Mouse (Mus musculus) inflammation-experienced regulatory T-cells, adult 6 months (primary cell): ENCODE data around the gene Prr23a1. TPM values are rescaled to one million over a fixed set of nuclear protein-coding genes. Genes with fewer than 3 reads are reported as not detected.
"Not testable (repeated sequence)": the region's sequence is repeated elsewhere in the genome, so short reads cannot be mapped to it uniquely, and the experiment has no call there.

Experiments used
- ATAC-seq: one replicate; pipeline ENCODE4 v1.8.0; 2017
- polyA plus RNA-seq, 3 experiments: library from polyadenylated mRNA; unstranded; fragments of 100-300 nt; shearing (Covaris generic); gene quantifications; one replicate each; pipeline ENCODE4 v1.2.1; 2017

The Prr23a1 gene
- polyA plus RNA-seq, result not detected

DNA sequence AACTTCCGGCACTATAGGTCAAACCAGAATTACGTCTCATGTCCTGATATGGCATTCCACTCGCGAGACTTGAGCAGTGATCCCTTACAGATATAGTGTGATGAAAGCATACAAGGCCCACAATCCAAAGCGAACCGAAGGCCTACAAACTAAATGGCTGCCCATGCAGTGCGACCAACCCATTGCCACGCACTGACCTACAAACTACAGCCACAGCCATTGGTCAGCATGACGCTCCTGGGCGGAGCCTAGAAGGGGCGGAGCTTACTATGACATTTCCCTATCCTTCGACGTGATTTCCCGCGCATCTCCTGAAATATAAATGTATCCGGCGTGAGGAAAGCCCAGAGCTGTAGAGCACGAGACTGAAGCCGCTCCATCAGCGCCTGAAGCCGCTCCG is at the start of gene Prr23a1:
Gene Prr23a1 (plus strand): TSS at position 387 of the 400 bp plus-strand sequence.
- ATAC-seq, result no peak

DNA sequence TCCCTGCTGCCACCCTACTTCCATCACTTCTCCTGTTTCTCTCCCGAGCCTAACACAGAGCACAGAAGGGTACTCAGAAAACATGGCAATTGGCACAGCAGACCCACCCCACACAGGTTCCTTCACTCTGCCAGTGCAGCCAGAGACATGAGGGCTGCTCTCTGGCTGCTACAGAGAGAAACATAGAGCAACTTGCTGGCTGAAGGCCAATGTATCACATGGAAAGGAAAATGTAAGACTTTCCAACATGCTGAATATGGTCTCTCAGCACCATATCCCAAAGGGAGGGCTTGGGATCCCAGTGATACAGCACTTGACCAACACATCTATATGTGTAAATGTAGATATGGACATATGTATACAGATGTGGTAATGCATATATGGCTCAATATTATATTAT is 43.3 kb upstream of the Prr23a1 start:
- ATAC-seq, result no peak

DNA sequence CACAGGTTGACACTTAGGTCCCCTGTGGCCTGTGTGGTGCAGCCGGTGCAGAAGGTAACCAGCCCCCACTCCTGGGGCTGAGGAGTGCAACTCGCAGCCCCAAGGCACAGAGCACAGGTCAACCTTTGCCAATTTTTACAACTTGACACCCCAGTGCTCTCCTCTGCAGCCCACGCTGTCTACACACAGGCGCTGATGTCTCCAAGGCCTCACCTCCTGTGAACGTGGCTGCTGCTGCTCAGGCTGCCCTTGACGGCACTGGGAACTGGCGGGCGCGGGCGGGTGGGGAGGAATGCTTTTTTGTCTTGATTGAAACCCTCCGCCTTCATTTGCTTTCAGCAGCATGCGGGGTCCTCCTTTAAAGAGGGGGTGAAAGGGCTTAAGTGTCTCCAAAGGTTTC is 38.3 kb upstream of the Prr23a1 start:
- ATAC-seq, result no peak

DNA sequence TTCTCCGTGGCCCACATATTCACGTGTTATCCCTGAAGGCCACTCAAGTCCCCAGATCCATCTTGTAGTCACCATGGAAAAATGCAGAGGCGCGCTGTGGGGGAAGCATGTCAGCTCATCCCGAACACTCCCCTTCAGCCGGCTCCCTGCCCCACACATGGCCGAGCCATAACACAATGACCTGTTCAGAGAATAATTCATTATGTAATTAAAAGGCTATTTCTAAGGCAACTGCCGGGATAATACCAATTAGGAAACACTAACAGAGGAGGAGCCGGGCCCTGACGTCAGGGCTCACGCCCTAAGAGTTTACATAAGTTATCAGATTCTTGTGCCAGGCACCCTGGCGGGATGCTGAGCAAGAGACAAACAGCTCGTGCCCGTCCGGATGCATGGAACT is 36.8 kb upstream of the Prr23a1 start:
- ATAC-seq, result no peak

DNA sequence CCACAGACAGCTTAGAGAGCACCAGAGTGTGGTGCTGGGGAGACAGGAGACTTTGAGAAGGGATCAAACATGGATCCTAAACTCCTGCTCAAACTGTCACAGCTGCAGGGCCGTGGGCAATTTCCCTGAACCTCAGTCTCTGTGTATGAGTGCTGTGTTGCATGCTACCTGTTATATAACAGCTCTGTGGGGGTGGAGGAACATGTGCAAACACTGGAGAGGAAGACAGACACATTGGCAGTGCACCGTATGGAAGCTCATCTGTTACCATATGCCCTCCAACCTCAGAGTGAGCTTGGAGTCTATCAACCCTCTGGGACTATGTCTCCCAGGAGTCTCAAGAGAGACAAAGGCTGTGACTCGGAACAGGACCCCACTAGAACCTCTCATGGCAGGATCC is 36.4 kb upstream of the Prr23a1 start:
- ATAC-seq, result no peak

DNA sequence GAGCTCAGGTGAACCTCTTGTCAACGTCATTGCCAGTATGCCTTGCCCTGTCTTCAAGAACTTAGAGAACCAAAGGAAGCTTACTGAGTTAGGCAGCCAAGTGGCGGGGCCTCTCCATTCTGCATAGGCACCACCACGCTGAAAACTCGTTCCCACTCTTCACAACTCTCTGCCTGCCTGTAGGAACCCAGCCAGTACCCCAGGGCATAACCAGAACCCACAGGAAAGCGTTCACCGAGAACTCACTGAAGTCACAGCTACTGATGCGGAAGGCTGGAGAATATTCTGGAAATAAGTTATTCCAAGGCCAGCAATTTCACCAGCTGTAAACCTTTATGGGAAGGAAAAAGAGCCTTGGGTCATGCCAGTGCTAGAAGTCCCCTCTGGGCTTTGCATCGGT is 34.7 kb upstream of the Prr23a1 start:
- ATAC-seq, result no peak

DNA sequence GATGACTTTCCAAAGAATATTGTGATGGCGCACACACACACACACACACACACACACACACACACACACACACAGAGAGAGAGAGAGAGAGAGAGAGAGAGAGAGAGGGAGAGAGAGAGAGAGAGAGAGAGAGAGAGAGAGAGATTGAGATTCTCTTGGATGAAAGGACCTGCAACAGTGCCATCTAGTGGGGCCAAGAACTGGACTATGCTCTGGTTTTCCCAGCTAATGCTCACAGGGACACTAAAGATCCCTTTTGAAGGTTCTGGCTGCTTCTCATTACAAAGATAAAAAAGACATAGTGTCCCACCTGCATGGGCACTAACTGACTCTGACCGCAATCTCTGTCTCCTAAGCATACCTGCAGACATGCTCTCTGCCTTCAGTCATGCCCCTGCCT is 32.8 kb upstream of the Prr23a1 start:
- ATAC-seq, result not testable (repeated sequence)

DNA sequence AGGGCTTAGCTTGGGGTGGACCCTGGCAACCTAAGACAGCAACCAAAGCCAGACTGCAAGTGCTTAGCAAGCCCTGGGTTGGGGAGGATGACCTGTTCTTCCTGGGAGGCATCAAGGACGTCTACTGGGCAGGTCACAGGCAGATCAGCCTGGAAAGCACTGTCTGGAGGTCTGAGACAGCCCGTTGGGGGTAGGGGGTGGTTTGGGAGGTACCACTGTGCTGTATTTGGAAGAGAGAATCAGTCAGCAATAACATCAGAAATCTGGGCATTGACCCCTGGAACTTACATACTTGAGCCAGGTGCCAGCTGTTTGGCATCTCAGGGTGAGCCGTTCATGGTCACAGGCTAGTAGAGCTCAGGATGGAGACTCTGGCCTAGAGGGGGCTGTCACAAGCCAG is 26.2 kb upstream of the Prr23a1 start:
- no peak for ATAC-seq

DNA sequence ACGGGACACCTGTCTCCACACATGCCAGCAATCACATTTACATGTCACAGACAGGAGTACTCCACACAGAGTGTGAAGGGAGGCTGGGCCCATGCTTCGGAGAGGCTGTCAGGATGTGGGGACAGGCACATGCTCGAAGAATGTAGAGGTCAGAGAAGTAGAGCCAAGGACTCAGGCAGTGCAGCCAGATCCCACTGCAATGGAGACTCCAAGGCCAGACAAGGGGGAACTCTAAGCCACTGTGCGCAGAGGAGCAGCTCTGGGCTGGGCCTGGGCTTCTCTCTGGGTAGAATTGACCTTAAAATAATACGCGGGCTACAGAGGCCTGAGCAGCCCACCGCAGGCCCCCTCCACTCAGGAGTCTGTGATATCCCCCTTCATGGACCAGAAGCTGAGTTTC is 24.7 kb upstream of the Prr23a1 start:
- no peak for ATAC-seq

DNA sequence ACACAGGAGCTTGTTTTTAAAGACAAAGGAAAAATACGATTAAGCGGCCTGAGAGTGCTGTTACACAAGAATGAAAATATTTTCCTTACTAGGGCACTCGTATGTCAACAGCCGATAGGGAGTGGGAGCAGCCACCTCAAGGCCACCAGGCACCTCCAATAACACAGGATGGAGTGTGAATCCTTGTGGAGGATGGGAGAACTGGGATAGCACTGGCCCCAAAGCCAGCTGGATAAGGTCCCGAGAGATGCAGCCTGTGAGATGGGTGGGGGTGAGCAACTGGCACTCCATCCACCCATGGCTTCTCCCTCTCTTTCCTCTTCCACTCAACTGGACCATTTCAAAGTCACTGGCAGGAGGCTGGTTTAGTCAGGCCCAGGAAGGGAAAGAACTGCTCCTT is 23.3 kb upstream of the Prr23a1 start:
- no peak for ATAC-seq

DNA sequence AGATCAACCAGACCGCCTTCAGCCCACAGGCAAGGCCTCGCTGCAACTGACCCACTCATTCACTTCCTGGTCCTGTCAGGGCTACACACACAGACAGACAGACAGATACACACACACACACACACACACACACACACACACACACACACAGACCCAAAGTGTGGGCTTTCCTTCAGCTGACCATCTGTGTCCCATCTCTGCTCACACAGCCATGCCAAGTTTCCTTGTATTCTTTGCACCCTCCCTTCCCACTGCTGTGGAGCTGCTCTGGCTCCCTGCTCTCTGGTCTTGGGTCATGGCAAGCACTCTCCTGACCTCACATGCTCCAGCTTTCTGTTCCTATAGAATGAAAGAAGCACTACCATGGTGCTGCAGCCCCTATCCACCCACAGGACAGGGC is 22.8 kb upstream of the Prr23a1 start:
- ATAC-seq, result no peak

DNA sequence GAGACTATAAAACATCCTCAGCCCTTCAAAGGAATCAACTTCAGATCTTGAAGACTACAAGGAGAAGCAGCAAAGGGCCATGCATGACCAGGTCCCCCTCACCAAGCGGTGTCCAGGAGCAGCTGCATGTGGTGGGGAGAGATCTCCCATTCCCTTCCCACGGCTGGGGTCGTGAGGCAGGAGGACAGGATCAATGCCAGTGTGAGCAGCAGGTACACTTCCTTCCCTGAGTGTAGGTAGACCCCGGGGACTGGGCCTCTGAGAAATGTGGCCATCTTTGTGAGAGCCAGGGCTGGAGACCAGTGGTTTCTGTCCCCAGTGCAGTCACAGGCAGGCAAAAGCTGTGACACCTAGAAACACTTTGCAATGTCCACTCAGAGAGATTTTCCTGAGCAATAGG is 21.8 kb upstream of the Prr23a1 start:
- no peak for ATAC-seq

DNA sequence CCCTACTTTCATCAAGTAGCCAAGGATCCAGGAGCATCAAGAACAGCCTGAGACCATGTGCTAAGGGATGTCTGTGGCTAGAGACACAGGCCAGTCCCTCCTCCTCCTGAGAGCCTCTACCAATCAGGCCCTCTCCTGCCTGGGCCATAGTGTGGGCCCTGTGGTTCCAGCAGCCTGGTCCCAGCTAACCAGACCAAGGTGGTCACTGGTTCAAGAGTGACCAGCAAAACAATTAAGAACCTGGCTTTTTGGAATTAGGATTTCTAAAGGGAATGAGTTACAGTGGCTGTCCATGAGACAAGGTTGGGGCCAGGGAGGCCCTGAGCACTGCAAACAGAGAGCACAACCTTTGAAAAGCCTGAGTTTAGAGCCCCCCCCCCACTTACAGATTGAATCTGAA is 21.2 kb upstream of the Prr23a1 start:
- no peak for ATAC-seq

DNA sequence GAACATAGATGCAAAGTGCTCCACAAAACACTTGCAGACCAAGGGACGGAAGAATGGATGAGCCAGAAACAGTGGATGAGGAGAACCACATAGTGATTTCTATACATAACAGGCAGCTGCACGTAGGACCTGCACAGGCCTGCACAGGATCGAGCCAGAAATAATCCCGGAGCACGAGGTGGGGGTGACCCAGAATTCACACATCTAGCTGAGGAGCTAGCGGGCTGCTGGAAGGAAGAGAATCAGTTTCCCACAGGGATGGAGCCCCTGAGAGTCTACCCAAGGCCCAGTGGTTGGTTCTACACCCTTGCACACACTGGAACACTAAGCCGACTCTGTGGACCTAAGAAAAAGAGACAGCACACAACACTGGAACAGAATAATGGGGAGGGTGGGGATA is 18.5 kb upstream of the Prr23a1 start:
- no peak for ATAC-seq

DNA sequence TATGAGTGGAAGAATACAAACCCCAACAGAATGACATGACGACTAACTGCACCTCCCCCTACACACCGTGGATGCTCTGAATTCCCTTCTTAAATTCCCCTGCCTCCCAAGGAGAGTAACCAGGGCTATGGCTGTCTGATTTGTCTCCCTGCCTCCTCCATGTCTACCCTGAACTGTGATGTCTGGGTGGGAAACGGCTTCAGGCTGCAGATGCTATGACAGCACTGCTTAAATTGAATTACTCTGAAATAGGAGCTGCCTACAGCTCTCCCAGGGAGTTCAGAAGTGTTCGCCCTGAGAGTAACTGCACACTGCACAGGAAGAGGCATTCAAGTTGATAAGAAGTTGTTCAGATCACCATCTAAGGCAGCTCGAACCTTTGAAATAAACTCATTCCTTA is 12.8 kb upstream of the Prr23a1 start:
- no peak for ATAC-seq

DNA sequence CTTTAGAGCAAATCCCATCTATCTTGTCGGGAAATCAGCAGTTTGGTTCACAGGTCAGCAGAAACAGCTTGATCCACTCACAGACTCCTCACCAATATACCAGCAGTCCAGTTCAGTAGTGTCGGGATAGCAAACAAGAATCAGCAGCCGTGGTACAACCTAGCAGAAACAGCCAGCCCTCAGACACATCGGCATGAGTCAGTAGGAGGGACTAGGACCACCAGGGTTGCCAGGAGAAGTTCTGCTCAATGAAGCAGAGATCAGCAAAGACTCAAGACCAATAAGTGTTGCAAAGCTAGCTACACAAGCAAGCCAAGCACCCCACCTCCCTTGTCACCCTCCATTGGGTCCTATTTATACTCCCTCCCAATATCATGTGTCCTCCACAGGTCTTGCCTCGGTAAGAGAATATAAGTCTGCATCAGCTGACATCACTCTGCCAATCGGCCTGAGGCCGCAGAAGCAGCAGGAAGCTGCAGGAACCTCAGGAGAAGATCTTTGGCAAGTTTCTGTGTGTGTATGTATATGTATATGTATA is 4.7 kb upstream of the Prr23a1 start:
- ATAC-seq, result no peak

DNA sequence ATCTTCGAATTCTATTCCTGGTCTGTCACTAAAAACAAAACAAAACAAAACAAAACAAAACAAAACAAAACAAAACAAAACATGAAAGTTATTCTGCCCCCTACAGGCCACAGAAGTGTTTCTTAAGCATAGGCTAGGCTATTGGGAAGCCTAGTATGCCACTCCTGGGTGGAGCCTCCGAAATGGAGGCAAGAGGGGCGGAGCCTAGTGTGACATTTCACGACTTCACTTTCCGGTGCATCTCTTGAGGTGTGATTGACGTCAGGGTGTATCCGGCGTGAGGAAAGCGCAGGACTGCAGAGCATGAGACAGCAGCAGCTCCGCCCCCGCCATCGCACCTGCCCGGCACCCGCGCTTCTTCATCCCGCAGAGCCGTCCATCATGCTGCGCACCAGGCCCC is 13.9 kb downstream of the Prr23a1 start, which contains the start of gene Prr23a2:
Gene Prr23a2 (plus strand): TSS at position 285 of the 400 bp plus-strand sequence.
- no peak for ATAC-seq

DNA sequence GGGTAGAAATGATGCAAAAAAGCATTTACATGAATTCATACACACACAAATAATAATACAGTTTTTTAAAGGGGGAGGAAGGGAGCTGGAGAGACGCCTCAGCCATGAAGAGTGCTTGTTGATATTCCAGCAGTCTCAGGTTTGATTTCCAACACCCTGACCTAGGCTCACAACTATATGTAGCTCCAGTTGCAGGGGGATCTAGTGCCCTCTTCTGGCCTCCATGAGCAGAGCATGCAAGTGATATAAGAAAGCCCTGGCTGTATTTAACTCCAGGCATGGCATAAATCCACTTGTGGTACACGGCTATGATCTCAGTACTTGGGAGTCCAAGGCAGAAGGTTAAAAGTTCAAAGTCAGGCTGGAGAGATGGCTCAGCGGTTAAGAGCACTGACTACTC is 21.2 kb downstream of the Prr23a1 start:
- no peak for ATAC-seq

DNA sequence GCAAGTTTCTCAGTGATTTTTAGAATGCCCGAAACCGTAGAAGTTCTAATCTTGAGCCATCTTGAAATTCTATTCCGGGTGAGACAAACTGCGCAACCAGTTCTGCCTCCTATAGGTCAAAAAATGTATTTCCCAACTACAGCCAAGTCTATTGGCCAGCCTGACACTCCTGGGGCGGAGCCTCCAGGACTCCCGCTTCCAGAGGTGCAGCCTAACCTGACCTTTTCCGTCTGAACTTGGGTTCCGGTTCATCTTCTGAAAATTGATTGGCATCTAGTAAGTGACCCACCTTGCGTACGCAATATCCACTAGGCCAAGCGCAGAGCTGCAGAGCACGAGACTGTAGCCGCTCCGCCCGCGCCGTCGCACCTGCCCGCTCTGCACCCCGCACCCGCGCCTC is 22.3 kb downstream of the Prr23a1 start, which contains the start of gene Prr23a3:
Gene Prr23a3 (plus strand): TSS at position 197 of the 400 bp plus-strand sequence.
- ATAC-seq, result no peak

Other genes with a start within 250 kb of the Prr23a1 start
- 10 to 100 TPM; 14.1 to 22.2 (median 15.2) TPM for gene Mrps22, start 240.8 kb upstream of the Prr23a1 start, polyA plus RNA-seq
- gene Prr23a2, start 14.0 kb downstream of the Prr23a1 start, polyA plus RNA-seq, result not detected
- gene Prr23a3, start 22.3 kb downstream of the Prr23a1 start, polyA plus RNA-seq, result not detected
- not detected for gene 7420426K07Rik, start 60.6 kb downstream of the Prr23a1 start, polyA plus RNA-seq
- not detected for gene Foxl2, start 112.8 kb downstream of the Prr23a1 start, polyA plus RNA-seq
- 10 to 100 TPM; 51.4 to 76.6 (median 60.3) TPM for gene Faim, start 143.9 kb downstream of the Prr23a1 start, polyA plus RNA-seq
- gene Gm1123, start 193.2 kb downstream of the Prr23a1 start, polyA plus RNA-seq, result 1 to 10 TPM in 1 of 3 experiments, under 1 TPM in 2; 0.54 to 1.6 (median 0.88) TPM